Mouse (Mus musculus) thymus, postnatal 0 days (tissue): ENCODE measurements around the gene Camta1. TPM values are rescaled to one million over a fixed set of nuclear protein-coding genes. Genes with fewer than 3 reads are reported as not detected.
A peak's percentile ranks its signal among the peaks of the same experiment; 100 is the strongest.

ENCODE experiments used
- DNase-seq: peaks from one replicate; pipeline ENCODE4 v3.0.0-alpha.2; 2015; ENCODE audit warnings: low spot score
- polyA plus RNA-seq: library from polyadenylated mRNA; unstranded; fragments of >200 nt; fragmentation: Nextera tagmentation; extraction: Ambion mirVana; gene quantifications from 2 replicates; pipeline ENCODE4 v1.2.1, GENCODE M21; 2015

Camta1 gene
- polyA plus RNA-seq, 1 experiment from 2014 or later = 122 TPM

DNA sequence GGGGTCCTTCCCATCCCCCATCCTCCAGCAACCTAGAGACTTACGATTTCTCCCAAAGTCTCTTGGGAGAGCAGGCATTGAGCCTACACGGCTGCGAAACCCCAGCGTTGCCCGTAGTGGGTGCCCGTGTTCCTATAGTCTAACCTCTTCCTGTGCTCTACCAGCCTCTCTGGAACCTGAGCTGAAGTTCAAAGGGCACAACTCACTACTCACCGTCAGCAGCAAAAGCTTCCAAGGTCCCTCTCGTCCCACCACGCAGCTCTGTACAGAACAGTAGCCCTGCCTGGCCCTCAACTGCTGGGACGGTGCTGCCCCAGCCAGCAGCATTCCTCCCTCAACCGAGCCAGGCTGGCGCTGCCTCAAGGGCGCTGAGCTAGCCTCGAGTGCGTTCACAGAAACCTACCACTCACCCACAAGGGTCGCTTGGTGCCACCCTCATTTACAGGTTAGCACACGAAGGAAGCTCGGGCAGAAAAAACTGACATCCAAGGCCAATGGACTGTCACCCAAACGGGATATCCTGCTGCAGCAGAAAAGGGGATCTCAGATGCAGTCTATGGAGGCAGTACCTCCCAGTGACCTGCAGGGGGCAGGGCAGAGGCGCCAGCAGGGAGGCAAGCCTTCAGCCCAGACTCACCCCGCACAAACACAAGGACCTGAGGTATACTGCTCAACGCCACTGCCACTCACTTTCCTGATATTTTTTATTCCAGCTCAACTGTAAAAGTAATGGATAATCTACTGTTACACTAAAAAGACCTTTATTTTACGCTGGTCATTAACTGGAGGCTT lies 526.5 kb downstream of the Camta1 start:
- no peak for DNase-seq

DNA sequence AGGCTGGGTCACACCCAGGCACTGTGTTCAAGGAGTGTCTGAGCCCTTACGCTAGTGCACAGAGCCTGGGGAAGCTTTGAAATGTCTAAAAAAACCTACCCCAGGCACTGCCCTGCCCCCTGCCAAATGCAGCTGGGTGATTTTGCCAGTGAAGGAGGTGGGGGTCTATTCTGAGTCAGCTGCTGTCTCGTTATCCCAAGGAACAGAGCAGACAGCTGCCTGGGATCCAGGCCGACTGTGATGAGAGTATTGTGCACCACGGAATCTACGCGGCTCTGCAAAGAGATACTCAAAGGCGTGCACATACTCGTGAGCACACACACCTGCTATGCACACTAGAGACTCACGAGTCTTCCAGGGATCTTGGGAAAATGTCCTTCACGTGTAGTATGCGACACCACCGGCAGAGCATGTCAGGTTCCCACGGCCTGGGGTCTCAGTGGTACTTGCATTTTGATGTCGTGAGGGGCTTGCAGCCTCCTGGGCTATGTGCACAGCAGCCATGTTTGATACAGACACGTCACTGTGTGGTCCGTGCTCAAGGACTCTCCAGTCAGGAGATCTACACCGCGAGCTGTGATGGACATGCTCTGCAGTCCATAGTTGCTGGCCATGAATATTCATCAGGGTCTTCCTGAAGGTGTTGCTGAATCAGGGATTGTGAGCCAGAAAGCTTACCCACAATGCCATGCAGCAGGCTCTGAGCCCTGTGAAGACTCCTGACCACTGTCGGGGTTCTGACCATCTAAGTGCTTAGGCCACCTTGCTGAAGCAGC lies 529.4 kb downstream of the Camta1 start:
- no peak for DNase-seq

DNA sequence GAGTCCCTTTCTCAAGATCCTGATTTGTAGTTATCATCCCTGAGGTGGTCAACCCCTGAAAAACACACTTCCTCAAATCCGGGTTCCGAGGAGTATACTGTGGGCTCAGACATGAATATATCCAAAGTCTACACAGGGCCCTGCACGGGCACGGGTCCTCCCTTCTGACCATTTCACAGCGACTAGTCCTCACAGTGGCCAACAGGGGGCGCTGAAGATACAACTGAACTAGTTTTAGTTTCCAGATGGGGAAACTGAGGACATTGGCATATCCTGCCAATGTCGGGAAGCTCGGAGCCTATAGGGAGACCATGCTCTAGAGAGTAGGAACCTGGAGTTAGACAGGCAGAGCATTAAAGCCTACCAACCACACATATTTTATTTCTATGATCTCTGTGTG lies 530.7 kb downstream of the Camta1 start:
- no peak for DNase-seq

DNA sequence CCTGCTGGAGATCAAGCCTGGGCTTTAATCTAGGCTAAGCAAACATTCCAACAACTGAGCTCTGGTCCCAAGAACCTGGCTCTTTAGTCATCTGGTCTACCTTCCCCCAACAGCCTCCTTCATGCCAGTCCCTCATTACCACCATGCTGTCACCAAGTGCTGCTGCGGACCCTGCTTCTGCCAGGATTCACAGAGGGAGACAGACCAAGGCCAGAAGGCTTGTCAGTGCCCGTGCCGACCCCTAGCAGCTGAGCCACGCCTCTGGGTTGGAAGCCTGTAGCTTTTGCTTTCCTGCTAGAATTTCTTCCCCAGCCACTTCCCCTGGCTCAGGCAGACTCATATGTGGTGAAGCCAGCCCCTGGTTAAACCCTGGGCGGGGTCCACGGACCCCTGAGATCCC lies 533.6 kb downstream of the Camta1 start:
- DNase-seq = no peak

DNA sequence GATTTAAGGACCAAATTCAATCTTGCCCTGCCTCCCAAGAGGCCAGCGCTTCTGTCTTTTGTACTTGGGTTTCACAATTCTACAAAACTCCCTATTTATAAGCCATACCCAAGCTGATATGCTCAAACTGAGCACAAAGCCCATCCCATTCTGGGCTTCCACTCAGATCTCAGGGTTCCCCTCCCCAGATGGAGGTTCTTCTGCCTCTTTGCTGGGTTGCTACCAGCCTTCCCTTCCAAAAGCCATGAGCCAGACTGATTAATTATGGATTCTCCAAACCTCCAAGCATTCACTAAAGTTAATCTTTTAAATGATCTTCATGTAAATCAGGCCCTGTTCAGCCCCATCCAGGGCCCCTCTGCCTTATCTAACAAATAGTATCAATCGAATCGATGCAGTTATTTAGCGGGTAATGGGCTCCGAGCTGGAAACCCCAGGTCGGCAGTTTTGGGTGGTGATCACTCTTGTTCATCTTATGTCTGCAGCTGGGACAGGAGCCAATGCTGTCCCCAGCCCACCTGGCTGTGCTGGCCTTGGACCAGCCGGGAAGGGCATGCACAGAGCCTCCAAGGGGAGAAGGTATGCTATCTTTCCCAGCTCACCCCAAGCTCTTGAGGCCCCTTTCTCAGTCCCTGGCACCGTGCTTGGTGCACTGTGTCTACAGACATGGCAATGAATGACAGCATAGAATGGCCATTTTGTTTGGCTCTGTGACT lies 534.5 kb downstream of the Camta1 start:
- no peak for DNase-seq

DNA sequence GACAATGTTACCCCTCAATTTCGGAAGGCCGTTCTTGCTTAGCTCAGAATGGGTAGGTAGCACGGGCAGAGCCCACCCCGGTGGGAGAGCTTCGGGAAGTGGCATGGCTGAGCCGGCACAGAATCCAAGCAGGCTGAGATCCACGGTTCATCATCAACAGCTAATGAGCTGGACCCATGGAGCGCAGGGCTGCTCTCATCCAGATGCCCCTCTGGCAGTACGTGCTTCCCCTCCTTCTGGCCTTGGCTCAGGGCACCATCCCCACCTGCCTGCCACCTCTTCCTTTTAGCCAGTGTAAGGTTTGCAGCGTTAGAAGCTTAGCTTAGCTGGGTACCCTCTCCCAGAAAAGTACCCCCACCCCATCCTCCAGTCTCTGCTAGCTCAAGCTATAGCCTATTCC lies 545.2 kb downstream of the Camta1 start:
- DNase-seq = no peak

DNA sequence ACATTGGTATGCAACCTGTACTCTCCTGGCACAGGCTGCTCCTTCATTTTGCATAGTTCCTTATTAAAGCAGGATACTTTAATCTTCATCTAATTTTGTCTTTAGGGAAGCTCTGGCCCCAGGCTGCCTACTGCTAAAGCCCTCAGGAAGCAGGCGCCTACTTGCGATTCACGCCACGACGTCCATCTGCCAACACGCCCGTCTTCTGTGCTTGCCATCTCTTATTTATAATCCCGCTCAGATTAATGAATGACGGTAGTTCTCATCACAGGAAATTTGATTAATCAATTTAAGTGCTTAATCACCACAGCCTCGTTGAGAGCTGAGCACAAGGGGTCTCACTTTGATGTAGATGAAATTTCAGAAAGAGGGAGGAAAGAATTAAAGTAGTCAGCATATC lies 546.0 kb downstream of the Camta1 start:
- no peak for DNase-seq

DNA sequence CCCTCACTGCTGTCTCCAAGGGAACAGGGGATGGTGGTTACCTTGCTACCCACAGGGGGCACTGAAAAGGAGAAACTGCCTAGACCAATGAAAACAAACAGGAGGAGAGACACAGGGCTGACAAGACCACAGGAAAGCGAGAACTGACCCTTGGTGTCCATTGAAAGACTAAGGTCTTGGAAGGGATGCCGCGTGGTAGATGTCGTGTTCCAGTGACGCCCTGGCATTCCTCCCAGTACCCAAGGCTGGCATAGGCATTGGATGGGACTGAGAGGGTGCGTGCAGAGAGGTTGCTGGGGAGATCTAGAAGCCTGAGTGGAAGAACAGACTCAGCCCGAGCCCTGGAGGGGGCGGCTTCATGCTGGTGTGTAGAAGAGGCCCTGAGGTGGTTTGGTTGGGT lies 550.9 kb downstream of the Camta1 start:
- DNase-seq = no peak

DNA sequence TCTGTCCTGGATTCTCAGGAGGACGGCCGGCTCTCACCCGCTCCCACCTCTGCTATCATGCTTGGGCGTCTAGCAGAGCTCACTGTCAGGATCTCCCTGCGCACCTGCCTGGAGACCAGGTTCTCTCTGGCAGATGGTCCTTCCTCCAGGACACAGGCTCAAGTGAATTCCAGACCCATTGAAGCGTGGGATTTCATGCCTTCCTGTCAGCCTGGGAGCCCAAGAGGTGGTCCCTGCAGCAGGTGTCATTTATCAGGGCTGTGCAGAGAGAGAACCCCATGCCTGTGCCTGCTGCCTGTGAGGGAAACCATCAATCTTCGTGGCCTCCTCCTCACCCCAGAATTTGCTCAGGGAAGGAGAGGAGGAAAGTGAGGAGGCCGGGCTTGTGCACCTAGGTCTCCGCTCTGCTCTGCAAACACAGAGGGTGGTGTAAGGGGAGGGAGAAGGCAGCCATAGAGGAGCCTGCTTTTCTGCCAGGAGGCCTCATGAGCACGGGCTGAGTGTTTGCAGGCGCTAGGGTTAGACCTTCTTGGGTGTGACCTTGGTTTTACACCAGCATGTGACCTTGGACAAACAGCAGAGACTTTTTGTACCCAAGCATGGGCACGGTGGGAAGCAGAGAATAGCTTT lies 551.5 kb downstream of the Camta1 start:
- no peak for DNase-seq

DNA sequence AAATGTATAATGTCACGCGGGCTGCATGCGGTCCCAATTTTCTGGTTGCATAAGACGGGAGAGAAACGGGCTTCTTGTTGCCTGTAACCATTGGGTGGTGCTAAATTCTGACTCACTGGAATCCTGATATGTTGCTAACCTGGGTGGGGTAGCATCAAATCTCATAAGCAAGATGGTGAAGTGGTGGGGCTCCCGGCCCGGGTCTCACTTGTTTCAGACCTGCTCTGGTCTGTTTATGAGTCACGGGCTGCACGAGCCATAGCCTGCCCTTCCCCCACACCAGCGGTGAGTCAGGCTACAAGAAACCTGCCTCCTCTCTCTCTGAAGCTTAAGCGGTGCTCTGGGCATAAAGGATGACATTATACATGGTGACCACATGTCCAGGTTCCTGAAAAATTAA lies 554.8 kb downstream of the Camta1 start:
- DNase-seq = no peak

DNA sequence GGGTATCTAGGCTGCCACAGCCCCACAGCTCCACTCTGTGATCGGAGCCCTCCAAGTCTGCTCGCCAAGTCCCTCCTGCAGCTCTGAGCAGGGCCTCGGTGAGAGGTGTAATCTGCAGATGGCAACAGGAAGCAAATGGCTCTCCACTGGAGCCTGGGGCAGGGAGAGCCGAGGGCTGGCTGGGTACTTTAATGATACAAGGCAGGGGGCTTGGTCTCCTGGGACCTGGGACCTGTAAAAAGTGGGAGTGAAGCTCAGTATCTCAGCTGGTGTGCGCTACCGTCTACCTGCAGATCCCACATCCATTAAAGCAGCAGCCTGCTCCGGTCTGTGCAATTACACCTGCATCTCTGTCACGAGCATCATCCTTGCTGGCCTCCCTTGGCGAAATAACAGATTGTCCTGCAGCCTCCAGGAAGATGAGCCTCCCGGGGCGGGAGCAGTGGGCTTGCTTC lies 555.3 kb downstream of the Camta1 start:
- no peak for DNase-seq

DNA sequence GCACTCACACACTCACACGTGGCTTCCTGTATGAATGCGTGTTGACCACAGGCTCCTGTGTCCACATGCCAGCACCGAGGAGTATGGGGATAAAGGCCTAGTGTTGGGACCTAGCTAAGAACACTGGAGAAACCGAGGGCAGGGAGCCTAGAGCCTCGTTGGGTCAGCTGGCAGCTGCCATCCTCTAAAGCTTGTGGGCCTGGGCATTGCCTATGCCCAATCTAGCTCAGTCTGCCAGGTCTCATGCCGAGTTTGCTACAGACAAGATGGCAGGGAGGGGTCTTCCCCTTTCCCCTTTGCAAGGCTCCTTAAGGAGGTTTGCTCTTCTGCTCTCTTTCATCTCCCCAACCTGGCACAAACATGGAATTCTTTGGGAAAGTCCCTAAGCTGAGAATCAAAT lies 555.9 kb downstream of the Camta1 start:
- no peak for DNase-seq

DNA sequence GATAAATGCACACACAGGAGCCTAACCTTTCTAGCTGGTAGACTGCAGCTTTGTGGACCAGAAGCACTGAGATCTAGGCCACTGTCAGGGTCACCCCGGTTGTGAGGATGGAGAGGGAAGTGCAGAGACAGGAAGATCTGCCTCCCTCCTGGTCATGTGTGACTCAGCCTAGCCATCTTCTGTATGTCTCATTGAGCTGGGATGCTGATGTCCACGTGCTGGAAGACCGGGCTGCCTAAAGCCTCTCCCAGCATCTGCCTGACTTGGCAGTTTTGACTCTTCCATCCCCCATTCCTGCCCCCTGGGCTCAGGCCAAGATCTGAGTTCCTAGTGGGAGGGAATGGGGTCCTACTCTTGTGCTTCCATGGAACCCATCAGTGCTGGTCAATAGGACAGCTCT lies 557.7 kb downstream of the Camta1 start:
- no peak for DNase-seq

DNA sequence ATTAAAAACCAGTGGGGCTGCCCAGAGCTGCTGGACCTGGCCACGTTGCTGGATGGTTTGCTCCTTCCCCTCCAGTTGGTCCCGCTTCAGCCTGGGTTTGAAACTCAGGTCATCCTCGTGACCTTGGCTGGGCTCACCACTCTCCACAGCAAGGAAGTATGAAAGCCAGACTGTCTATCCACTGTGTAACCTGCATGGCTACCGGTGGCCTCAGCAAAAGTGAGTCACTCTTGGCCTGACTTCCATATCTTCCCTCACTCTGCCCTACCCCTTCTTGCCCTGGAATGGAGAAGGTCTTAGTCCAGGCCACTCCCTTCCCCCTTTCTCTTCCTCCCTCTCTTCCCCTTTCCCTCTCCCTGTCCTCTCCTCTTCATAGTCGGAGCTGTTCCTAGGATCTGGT lies 558.2 kb downstream of the Camta1 start:
- no peak for DNase-seq

DNA sequence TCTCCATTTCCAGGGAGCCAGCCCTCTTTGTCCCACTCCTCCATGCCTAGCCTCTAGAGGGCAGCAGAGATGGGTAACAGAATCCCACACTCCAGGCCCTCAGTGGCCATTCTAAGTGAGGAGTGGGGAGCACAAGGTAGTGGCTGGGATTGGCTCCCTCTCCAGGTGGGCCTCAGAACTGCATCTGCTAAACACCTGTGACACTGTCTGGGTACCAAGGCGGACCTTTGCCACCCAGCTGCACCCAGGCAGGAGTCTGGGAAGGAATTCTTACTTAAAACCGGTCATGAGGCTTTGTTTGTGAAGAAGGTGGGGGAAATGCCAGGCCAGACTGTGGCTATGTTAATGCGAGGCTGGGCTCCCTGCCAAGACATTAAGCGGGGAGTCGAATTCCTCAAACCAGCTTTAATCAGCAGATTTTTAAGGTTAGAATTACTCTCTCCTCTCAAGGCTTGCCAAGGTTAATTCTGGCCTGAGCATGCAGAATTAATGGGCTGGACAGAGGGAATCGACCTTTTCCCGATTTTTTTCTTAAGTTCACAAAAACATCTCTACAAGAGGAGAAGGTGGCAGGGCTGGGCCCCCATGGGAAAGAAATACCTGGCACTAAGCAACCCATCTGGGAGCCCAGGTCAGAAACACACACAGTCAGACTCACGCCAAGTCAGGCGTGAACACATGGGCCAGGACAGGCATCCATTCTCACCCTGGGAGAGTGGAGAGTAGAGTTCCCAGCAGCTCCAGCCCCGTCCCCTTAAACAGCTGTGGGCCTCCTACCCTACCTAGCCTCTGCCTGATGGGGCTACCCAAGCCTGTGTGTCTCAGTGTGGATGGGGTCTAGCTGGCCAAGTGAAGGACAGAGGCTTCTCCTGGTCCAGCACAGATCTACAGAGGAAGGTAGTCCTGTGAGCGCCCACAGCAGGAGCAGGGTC lies 559.2 kb downstream of the Camta1 start:
- DNase-seq = peak; percentile 24

DNA sequence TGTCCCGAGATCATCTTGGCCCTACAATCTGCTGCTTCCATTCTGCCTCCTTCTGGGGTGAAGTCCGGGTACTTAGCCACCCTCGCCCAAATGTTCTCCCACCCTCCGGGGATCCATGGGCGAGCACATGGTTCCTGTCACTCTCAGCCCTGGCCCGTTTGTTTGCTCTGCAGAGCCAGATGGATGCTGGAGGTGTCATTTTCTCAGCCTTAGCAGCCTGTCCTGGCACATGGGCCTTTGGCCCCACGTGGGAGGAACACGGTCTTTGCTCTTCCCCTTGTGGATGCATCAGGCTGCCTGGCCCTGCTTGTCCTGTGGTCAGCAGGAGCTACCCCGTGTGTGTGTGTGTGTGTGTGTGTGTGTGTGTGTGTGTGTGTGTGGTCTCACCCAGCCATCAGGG lies 560.3 kb downstream of the Camta1 start:
- no peak for DNase-seq

DNA sequence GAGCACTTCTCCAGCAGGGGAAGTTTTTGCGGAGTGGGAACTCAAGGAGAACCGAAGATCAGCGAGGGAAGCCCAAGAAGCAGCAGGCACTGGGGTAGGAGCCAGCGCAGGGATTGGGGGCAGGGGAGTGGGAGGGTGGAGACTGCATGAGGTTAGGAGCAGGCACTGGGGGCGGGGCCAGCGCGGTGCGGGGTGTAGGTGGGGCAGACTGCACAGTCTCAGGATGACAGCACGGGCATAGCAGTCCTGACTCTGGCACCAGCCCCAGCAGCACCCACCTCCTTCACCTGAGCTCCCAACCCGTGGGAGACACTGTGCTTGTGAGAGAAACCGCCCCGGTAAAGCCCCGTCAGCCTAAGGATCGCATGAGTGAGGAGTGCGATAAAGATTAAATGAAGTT lies 561.0 kb downstream of the Camta1 start:
- no peak for DNase-seq

DNA sequence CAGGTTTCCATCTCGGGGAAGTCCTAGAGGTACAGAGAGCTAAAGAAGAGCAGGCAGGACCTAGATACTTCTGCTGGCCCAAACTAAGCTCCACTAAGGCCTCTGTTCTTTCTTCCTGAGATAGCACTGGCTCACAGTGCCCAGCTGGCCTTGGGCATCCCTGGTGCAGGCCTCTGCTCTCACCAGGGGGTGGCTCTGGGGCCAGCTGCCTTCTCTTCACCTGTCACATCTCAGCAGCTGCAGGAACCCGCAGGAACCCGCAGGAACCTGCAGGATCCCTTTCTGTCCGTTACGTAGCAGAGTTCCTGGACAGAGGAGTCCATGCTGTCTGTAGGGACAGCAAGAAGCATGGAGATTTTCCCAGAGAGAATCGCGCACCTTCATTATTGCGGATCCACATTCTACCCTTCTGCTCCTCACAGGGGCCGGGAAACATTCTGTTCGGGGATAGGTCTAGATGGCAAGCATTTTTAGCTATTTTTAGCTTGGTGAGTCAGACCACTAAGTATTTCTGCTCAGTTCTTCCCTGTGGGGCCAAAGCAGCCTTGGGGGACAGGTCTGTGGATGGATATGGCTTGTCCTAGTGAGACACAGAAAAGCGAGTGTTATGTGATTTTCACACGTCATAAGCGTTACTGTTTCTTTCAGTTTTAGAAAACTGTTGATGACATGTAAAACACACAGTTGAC lies 566.0 kb downstream of the Camta1 start:
- no peak for DNase-seq

DNA sequence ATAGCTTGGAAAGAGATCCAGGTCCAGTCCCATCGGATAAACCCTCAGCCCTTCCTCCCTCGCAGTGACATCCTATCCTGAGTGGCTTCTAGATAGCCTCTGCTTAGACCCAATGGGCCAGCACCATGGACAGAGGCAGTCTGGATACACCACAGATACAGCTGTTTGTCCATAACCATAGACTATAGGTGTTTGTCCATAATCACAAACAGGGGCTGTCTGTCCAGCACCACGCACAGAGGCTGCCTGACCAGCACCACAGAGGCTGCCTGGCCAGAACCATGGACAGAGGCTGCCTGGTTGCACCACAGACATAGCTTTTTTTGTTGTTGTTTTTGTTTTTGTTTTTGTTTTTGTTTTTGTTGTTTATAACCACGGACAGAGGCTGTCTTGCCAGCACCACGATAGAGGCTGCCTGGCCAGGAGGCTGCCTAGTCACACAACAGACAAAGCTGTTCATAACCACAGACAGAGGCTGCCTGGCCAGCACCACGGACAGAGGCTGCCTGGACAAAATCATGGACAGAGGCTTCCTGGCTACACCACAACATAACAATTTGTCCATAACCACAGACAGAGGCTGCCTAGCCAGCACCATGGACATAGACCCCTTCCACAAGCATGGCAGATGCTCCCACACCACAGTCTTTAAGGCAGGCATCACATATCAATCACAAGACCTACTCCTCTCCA lies 572.6 kb downstream of the Camta1 start:
- DNase-seq = no peak
